Comparison of ENCODE assay signal across 16 mouse cellular contexts in the genomic region with DNA sequence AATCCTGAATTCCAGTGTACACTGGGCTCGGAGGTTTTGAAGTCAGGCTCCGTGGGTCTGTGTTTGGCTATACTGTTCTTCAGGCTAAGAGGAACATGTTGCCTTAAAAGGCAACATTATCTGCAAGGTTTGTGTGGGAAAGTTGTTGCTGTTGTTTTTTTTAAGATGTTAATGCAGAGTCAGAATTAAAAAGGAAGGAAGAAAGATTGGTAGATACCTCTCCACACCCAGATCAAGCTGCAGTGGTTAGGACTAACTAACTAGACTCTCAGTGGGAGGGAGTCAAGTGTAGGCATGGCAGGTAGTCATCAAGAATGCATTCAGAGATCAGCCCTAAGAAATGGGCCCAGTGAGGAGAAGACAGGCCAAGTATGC. TPM values are rescaled to one million over a fixed set of nuclear protein-coding genes. Genes with fewer than 3 reads are reported as not detected.
DNase-seq lines count a peak whose midpoint lies in the region; ATAC-seq and TF ChIP-seq lines count a peak whose summit lies in the region.
"Had no signal": no experiment of that assay in that cellular context is flagged by ENCODE, and none has a peak within 500 bp of the region (broad histone marks: within the 10 kb centered on the region; RNA-seq: fewer than 3 reads in every experiment).

No protein-coding gene starts in this region.

- no peak for TF ChIP-seq RAD21 in MEL (IDR thresholded peaks at IDR 0.05; ENCODE audit: low read depth, low read length)

- no peaks in the 10 kb centered on the region for H3K36me3 ChIP-seq in kidney, adult 2 months (ENCODE audit: control insufficient read depth, insufficient read depth, low read length)
- H3K36me3 ChIP-seq in kidney, embryonic 15.5 days = no peaks in the 10 kb centered on the region
- H3K36me3 ChIP-seq in MEL (ENCODE audit: control insufficient read depth in 1 of 2, insufficient read depth in 2 of 2, low read length in 2 of 2) = peaks cover 2 to 50% of the 10 kb centered on the region in 2 experiments; a peak in 3 of 4 replicates
- no peaks in the 10 kb centered on the region for H3K36me3 ChIP-seq in liver, postnatal 0 days (replicated peaks; ENCODE audit: insufficient read depth, low read length)
- H3K36me3 ChIP-seq in midbrain, embryonic 14.5 days (ENCODE audit: control insufficient read depth, insufficient read depth, low read length) = no peaks in the 10 kb centered on the region
- H3K36me3 ChIP-seq: embryonic facial prominence, embryonic 13.5 days; hindbrain, embryonic 13.5 days had no signal

- no peaks in the 10 kb centered on the region for H3K27me3 ChIP-seq in kidney, adult 2 months (replicated peaks; ENCODE audit: control insufficient read depth, insufficient read depth, low read length)
- no peaks in the 10 kb centered on the region for H3K27me3 ChIP-seq in kidney, embryonic 15.5 days
- no peaks in the 10 kb centered on the region for H3K27me3 ChIP-seq in MEL (ENCODE audit: control insufficient read depth in 1 of 2, insufficient read depth in 2 of 2, low read length in 2 of 2)
- no peaks in the 10 kb centered on the region for H3K27me3 ChIP-seq in liver, postnatal 0 days (ENCODE audit: insufficient read depth, low read length)
- H3K27me3 ChIP-seq in midbrain, embryonic 14.5 days (ENCODE audit: control insufficient read depth, insufficient read depth, low read length) = no peaks in the 10 kb centered on the region
- H3K27me3 ChIP-seq: embryonic facial prominence, embryonic 13.5 days; hindbrain, embryonic 13.5 days had no signal

- H3K4me1 ChIP-seq in kidney, adult 2 months (ENCODE audit: control insufficient read depth, insufficient read depth, low read length) = peaks cover 15% of the 10 kb centered on the region
- peaks cover 3% of the 10 kb centered on the region; the same call in 1 of the 2 replicates for H3K4me1 ChIP-seq in kidney, embryonic 15.5 days
- peaks cover 18 to 57% of the 10 kb centered on the region in 2 experiments for H3K4me1 ChIP-seq in MEL (ENCODE audit: control insufficient read depth in 1 of 2, insufficient read depth in 2 of 2, low read length in 2 of 2)
- H3K4me1 ChIP-seq in bone marrow, adult 2 months (ENCODE audit: control insufficient read depth, insufficient read depth, low read length) = no peaks in the 10 kb centered on the region; the same call in 1 of the 2 replicates
- H3K4me1 ChIP-seq in liver, postnatal 0 days (ENCODE audit: insufficient read depth) = peaks cover 42% of the 10 kb centered on the region
- no peaks in the 10 kb centered on the region for H3K4me1 ChIP-seq in midbrain, embryonic 14.5 days (ENCODE audit: control insufficient read depth, insufficient read depth, low read length)
- H3K4me1 ChIP-seq: embryonic facial prominence, embryonic 13.5 days; forebrain, embryonic 10.5 days; hindbrain, embryonic 13.5 days had no signal

- no peak overlapping the region for H3K9ac ChIP-seq in kidney, embryonic 15.5 days
- no peak overlapping the region for H3K9ac ChIP-seq in MEL (ENCODE audit: control insufficient read depth, low read depth, low read length, poor library complexity, severe bottlenecking)
- peak overlapping the region; percentile 11; the same call in 1 of the 2 replicates for H3K9ac ChIP-seq in liver, postnatal 0 days (replicated peaks)
- no peak overlapping the region for H3K9ac ChIP-seq in midbrain, embryonic 14.5 days (replicated peaks; ENCODE audit: low read length)
- H3K9ac ChIP-seq: embryonic facial prominence, embryonic 13.5 days; hindbrain, embryonic 13.5 days had no signal

- H3K9me3 ChIP-seq in kidney, embryonic 15.5 days (replicated peaks) = no peaks in the 10 kb centered on the region
- H3K9me3 ChIP-seq in MEL (replicated peaks; ENCODE audit: insufficient read depth, low read length) = no peaks in the 10 kb centered on the region
- H3K9me3 ChIP-seq in liver, postnatal 0 days (ENCODE audit: low read length) = no peaks in the 10 kb centered on the region
- no peaks in the 10 kb centered on the region for H3K9me3 ChIP-seq in midbrain, embryonic 14.5 days (ENCODE audit: control insufficient read depth, low read length)
- H3K9me3 ChIP-seq: embryonic facial prominence, embryonic 13.5 days; forebrain, embryonic 10.5 days; hindbrain, embryonic 13.5 days had no signal

- H3K4me3 ChIP-seq in kidney, adult 2 months (ENCODE audit: insufficient read depth, low read depth, low read length) = no peak overlapping the region
- no peak overlapping the region for H3K4me3 ChIP-seq in kidney, embryonic 15.5 days (replicated peaks)
- H3K4me3 ChIP-seq in MEL (ENCODE audit: control insufficient read depth in 1 of 2, insufficient read depth in 1 of 2, low read depth in 2 of 2, low read length in 2 of 2) = no peak overlapping the region
- no peak overlapping the region for H3K4me3 ChIP-seq in bone marrow, adult 2 months (replicated peaks; ENCODE audit: control insufficient read depth, low read depth, low read length)
- no peak overlapping the region for H3K4me3 ChIP-seq in liver, postnatal 0 days (ENCODE audit: low read depth, low read length)
- no peak overlapping the region for H3K4me3 ChIP-seq in midbrain, embryonic 14.5 days (replicated peaks; ENCODE audit: low read depth, low read length)
- H3K4me3 ChIP-seq: embryonic facial prominence, embryonic 13.5 days; forebrain, embryonic 10.5 days; hindbrain, embryonic 13.5 days; myocyte had no signal

- TF ChIP-seq EP300 in MEL (IDR thresholded peaks at IDR 0.05; ENCODE audit: low read depth in 1 of 2, low read length in 2 of 2) = peak in 1 of 2 experiments; percentile 72; a peak in 3 of 4 replicates
- no peak for TF ChIP-seq EP300 in liver, postnatal 0 days (IDR thresholded peaks at IDR 0.05; ENCODE audit: low read depth)

- H3K79me2 ChIP-seq in MEL (ENCODE audit: control insufficient read depth, insufficient read depth, low read length, poor library complexity) = peaks cover 55% of the 10 kb centered on the region

- TF ChIP-seq POLR2A in kidney, adult 2 months (IDR thresholded peaks at IDR 0.05; ENCODE audit: low read depth, low read length) = no peak
- no peak for TF ChIP-seq POLR2A in MEL (IDR thresholded peaks at IDR 0.05; ENCODE audit: control insufficient read depth in 1 of 2, insufficient read depth in 1 of 2, low read depth in 1 of 2, low read length in 2 of 2, poor library complexity in 1 of 2)
- TF ChIP-seq POLR2A in bone marrow, adult 2 months (IDR thresholded peaks at IDR 0.05; ENCODE audit: borderline replicate concordance, control insufficient read depth, low read depth, low read length) = no peak

- DNase-seq in kidney, adult 2 months = no peak
- DNase-seq in MEL (ENCODE audit: low read depth, low spot score) = peak; percentile 70
- DNase-seq in liver, postnatal 0 days = no peak
- DNase-seq in spleen, postnatal 14 days (ENCODE audit: low spot score in 2 of 2) = no peak
- DNase-seq in midbrain, embryonic 14.5 days = no peak
- DNase-seq: adrenal gland, adult 8-10 months; cerebellum, postnatal 10 days; layer of hippocampus, adult 9-11 months; thymus, postnatal 14 days had no signal

- no peak for TF ChIP-seq CTCF in kidney, adult 2 months (conservative IDR thresholded peaks at IDR 0.05; ENCODE audit: insufficient read depth, insufficient read length, low read depth, low read length)
- TF ChIP-seq CTCF in MEL (IDR thresholded peaks at IDR 0.05 in 2 of 3, conservative IDR thresholded peaks at IDR 0.05 in 1 of 3; ENCODE audit: control insufficient read depth in 1 of 3, insufficient read depth in 1 of 3, low read depth in 2 of 3, low read length in 3 of 3, poor library complexity in 1 of 3, severe bottlenecking in 1 of 3) = no peak
- no peak for TF ChIP-seq CTCF in bone marrow, adult 2 months (IDR thresholded peaks at IDR 0.05; ENCODE audit: control insufficient read depth, insufficient read depth, low read length)
- no peak for TF ChIP-seq CTCF in liver, postnatal 0 days (IDR thresholded peaks at IDR 0.05; ENCODE audit: low read depth)

- H3K4me2 ChIP-seq in kidney, embryonic 15.5 days = no peak overlapping the region
- H3K4me2 ChIP-seq in liver, postnatal 0 days (ENCODE audit: low read depth, low read length) = peak overlapping the region; percentile 53
- no peak overlapping the region for H3K4me2 ChIP-seq in midbrain, embryonic 14.5 days (ENCODE audit: low read length)
- H3K4me2 ChIP-seq: embryonic facial prominence, embryonic 13.5 days; hindbrain, embryonic 13.5 days; midbrain, embryonic 11.5 days had no signal

- 50% methylated on average over 2 of the region's 2 CpGs for WGBS in kidney, adult 2 months
- 73% methylated on average over 2 of the region's 2 CpGs for WGBS in kidney, embryonic 15.5 days
- 19% methylated on average over 2 of the region's 2 CpGs for WGBS in bone marrow, adult 2 months
- 23% methylated on average over 2 of the region's 2 CpGs for WGBS in liver, postnatal 0 days (ENCODE audit: insufficient replicate concordance)
- 92% methylated on average over 2 of the region's 2 CpGs for WGBS in midbrain, embryonic 14.5 days

- ATAC-seq in kidney, embryonic 15.5 days (replicated peaks; ENCODE audit: low FRiP score) = no peak
- no peak for ATAC-seq in liver, postnatal 0 days
- no peak for ATAC-seq in midbrain, embryonic 14.5 days (ENCODE audit: low FRiP score, low TSS enrichment)

- H3K27ac ChIP-seq in kidney, adult 2 months (ENCODE audit: insufficient read depth, low read depth, low read length) = peak overlapping the region; percentile 13
- no peak overlapping the region for H3K27ac ChIP-seq in kidney, embryonic 15.5 days
- peak overlapping the region; percentile 49 for H3K27ac ChIP-seq in MEL (ENCODE audit: control insufficient read depth, low read depth, low read length)
- H3K27ac ChIP-seq in bone marrow, adult 2 months (ENCODE audit: control insufficient read depth, insufficient read depth, low read depth, low read length, poor library complexity) = peak overlapping the region; percentile 48
- H3K27ac ChIP-seq in liver, postnatal 0 days (ENCODE audit: low read depth) = peak overlapping the region; percentile 57; the same call in 1 of the 2 replicates
- H3K27ac ChIP-seq in midbrain, embryonic 14.5 days (replicated peaks; ENCODE audit: low read depth, low read length) = no peak overlapping the region
- H3K27ac ChIP-seq: embryonic facial prominence, embryonic 13.5 days; forebrain, embryonic 10.5 days; hindbrain, embryonic 13.5 days had no signal

RNA-seq across cellular contexts. Expression of gene Inpp5b, which starts 24.9 kb away (rescaled TPM):
- 61.0 and 64.2 TPM in 2 replicates for polyA plus RNA-seq in kidney, adult 2 months (2012; rRNA removed)
- polyA plus RNA-seq in kidney, embryonic 15.5 days (2015; fragmentation: Nextera tagmentation; extraction: Ambion mirVana) = 29.6 and 33.7 TPM in 2 replicates
- 27.7 and 28.6 TPM in 2 replicates for total RNA-seq in MEL (2012; rRNA removed)
- polyA plus RNA-seq in MEL (2012; ENCODE audit: insufficient read depth in 1 of 2, insufficient read length in 2 of 2, low read depth in 1 of 2, low replicate concordance in 2 of 2, missing spikeins in 1 of 2) = 10 to 100 TPM in 1 of 2 experiments, not detected in 1; 52.5 TPM
- 24.3 and 26.1 TPM in 2 replicates for polyA plus RNA-seq in bone marrow, adult 2 months (2011; ENCODE audit: insufficient read depth, insufficient read length, low replicate concordance, missing spikeins)
- polyA plus RNA-seq in liver, postnatal 0 days (2015; fragmentation: Nextera tagmentation; extraction: Ambion mirVana) = 15.5 and 19.5 TPM in 2 replicates
- polyA plus RNA-seq in midbrain, embryonic 14.5 days (2014; fragmentation: Nextera tagmentation; extraction: Ambion mirVana) = 16.4 and 26.4 TPM in 2 replicates

RNA-seq across cellular contexts. Expression of gene Mtf1, which starts 35.4 kb away (rescaled TPM):
- 7.5 and 8.9 TPM in 2 replicates for polyA plus RNA-seq in kidney, adult 2 months (2012; rRNA removed)
- 14.2 and 15.5 TPM in 2 replicates for polyA plus RNA-seq in kidney, embryonic 15.5 days (2015; fragmentation: Nextera tagmentation; extraction: Ambion mirVana)
- 15.5 and 17.8 TPM in 2 replicates for total RNA-seq in MEL (2012; rRNA removed)
- polyA plus RNA-seq in MEL (2012; ENCODE audit: insufficient read depth in 1 of 2, insufficient read length in 2 of 2, low read depth in 1 of 2, low replicate concordance in 2 of 2, missing spikeins in 1 of 2) = 10 to 100 TPM; 28.9 to 37.8 TPM
- polyA plus RNA-seq in bone marrow, adult 2 months (2011; ENCODE audit: insufficient read depth, insufficient read length, low replicate concordance, missing spikeins) = 12.5 and 13.4 TPM in 2 replicates
- 9.1 and 9.8 TPM in 2 replicates for polyA plus RNA-seq in liver, postnatal 0 days (2015; fragmentation: Nextera tagmentation; extraction: Ambion mirVana)
- polyA plus RNA-seq in midbrain, embryonic 14.5 days (2014; fragmentation: Nextera tagmentation; extraction: Ambion mirVana) = 11.4 and 13.4 TPM in 2 replicates

RNA-seq across cellular contexts. Expression of gene Sf3a3, which starts 52.0 kb away (rescaled TPM):
- 11.1 and 14.5 TPM in 2 replicates for polyA plus RNA-seq in kidney, adult 2 months (2012; rRNA removed)
- 171 and 175 TPM in 2 replicates for polyA plus RNA-seq in kidney, embryonic 15.5 days (2015; fragmentation: Nextera tagmentation; extraction: Ambion mirVana)
- 136 and 144 TPM in 2 replicates for total RNA-seq in MEL (2012; rRNA removed)
- 100 to 1,000 TPM; 127 to 295 TPM for polyA plus RNA-seq in MEL (2012; ENCODE audit: insufficient read depth in 1 of 2, insufficient read length in 2 of 2, low read depth in 1 of 2, low replicate concordance in 2 of 2, missing spikeins in 1 of 2)
- 43.4 and 44.5 TPM in 2 replicates for polyA plus RNA-seq in bone marrow, adult 2 months (2011; ENCODE audit: insufficient read depth, insufficient read length, low replicate concordance, missing spikeins)
- 37.1 and 37.2 TPM in 2 replicates for polyA plus RNA-seq in liver, postnatal 0 days (2015; fragmentation: Nextera tagmentation; extraction: Ambion mirVana)
- polyA plus RNA-seq in midbrain, embryonic 14.5 days (2014; fragmentation: Nextera tagmentation; extraction: Ambion mirVana) = 94.9 and 116 TPM in 2 replicates

Comparison
In these comparisons a context has a peak if more than half of its experiments do, and no peak if none do; other contexts are left out.
1. H3K27ac ChIP-seq: peak in kidney, adult 2 months (single experiment), MEL (single experiment), bone marrow, adult 2 months (single experiment) and liver, postnatal 0 days (single experiment); none in kidney, embryonic 15.5 days (single experiment) and midbrain, embryonic 14.5 days (single experiment).